Mouse (Mus musculus) spleen, adult 2 months (tissue): ENCODE measurements around the gene Pfn4. TPM values are rescaled to one million over a fixed set of nuclear protein-coding genes. Genes with fewer than 3 reads are reported as not detected.
A peak's percentile ranks its signal among the peaks of the same experiment; 100 is the strongest.

Experiments
- DNase-seq, 2 experiments: peaks; one replicate each; pipeline versions ENCODE4 v3.0.0 to v3.0.0-alpha.2; 2012 to 2021; ENCODE audit warnings: low spot score in 2 of 2, low read depth in 1 of 2
- H3K27ac ChIP-seq: fragments of 200-500 bp; 2 replicates; pipeline ENCODE4 v1.5.1; 2012; ENCODE audit warnings: low read length, inconsistent platforms; ENCODE audit not compliant: insufficient read depth
- H3K27me3 ChIP-seq: fragments of 200-500 bp; 2 replicates; pipeline ENCODE4 v1.6.1; 2012; ENCODE audit warnings: mild to moderate bottlenecking, moderate library complexity, low read length, inconsistent platforms; ENCODE audit not compliant: control insufficient read depth, insufficient read depth
- H3K36me3 ChIP-seq: fragments of 200-500 bp; 2 replicates; pipeline ENCODE4 v1.6.1; 2012; ENCODE audit warnings: mild to moderate bottlenecking, low read length, inconsistent platforms; ENCODE audit not compliant: control insufficient read depth, insufficient read depth
- H3K4me1 ChIP-seq: fragments of 200-500 bp; 2 replicates; pipeline ENCODE4 v1.6.1; 2011; ENCODE audit warnings: inconsistent platforms; ENCODE audit not compliant: control insufficient read depth, insufficient read depth, insufficient read length
- H3K4me3 ChIP-seq: fragments of 200-500 bp; 2 replicates; pipeline ENCODE4 v1.5.1; 2011; ENCODE audit warnings: mild to moderate bottlenecking, inconsistent platforms; ENCODE audit not compliant: insufficient read depth, insufficient read length; ENCODE audit errors: extremely low read depth
- CTCF ChIP-seq: fragments of 200-500 bp; IDR thresholded peaks from 2 replicates; pipeline ENCODE4 v1.5.1; 2011; ENCODE audit warnings: mild to moderate bottlenecking, inconsistent platforms; ENCODE audit not compliant: insufficient read depth, insufficient read length, insufficient replicate concordance; ENCODE audit errors: extremely low read depth
- POLR2A ChIP-seq: fragments of 200-500 bp; IDR thresholded peaks from 2 replicates; pipeline ENCODE4 v1.6.1; 2011; ENCODE audit warnings: low read depth, low read length, inconsistent platforms
- WGBS: fragments of 180-500 bp; shearing (Covaris S2); methylation state at CpG from one replicate; pipeline ENCODE4 v1.1.7; 2018; 5-methylcytosine and 5-hydroxymethylcytosine counted together
- polyA plus RNA-seq: library from polyadenylated mRNA; depleted of rRNA; stranded (reverse); fragments of >200 nt; gene quantifications from 2 replicates; pipeline ENCODE4 v1.2.3, GENCODE M21; 2012; rRNA removed

Pfn4 gene
- polyA plus RNA-seq, 1 experiment: 0.06 TPM

- TF ChIP-seq POLR2A (no peak), CTCF (no peak)
- Histone ChIP-seq H3K27me3 (no peaks in the 10 kb centered on the region), H3K27ac (peak overlapping the region; percentile 71), H3K4me1 (peaks cover 2% of the 10 kb centered on the region; the same call in 1 of the 2 replicates), H3K4me3 (peak overlapping the region; percentile 78), H3K36me3 (peaks cover 7% of the 10 kb centered on the region)
- DNase-seq: no peak
- WGBS: 8% methylated on average over 24 of the region's 24 CpGs
Observed at GRCm38 (mm10) chr12:4816680-4817360, 48.0 kb downstream of the Pfn4 start.

- no peaks in the 10 kb centered on the region for H3K27me3 ChIP-seq
- peaks cover 2% of the 10 kb centered on the region; the same call in 1 of the 2 replicates for H3K4me1 ChIP-seq
- H3K36me3 ChIP-seq: peaks cover 10% of the 10 kb centered on the region
- DNase-seq: peak; percentile 94 to 99
- no peak for TF ChIP-seq CTCF
- TF ChIP-seq POLR2A: peak; percentile 43
- H3K4me3 ChIP-seq: peak within 1 kb of the TSS; percentile 78
- under 1% methylated on average over 49 of the region's 49 CpGs for WGBS
- peak within 1 kb of the TSS; percentile 72 for H3K27ac ChIP-seq
Observed at GRCm38 (mm10) chr12:4817361-4818101, 48.7 kb downstream of the Pfn4 start, which contains the start of gene Sf3b6. Gene Sf3b6 (plus strand): TSS chr12:4817544.

DNA sequence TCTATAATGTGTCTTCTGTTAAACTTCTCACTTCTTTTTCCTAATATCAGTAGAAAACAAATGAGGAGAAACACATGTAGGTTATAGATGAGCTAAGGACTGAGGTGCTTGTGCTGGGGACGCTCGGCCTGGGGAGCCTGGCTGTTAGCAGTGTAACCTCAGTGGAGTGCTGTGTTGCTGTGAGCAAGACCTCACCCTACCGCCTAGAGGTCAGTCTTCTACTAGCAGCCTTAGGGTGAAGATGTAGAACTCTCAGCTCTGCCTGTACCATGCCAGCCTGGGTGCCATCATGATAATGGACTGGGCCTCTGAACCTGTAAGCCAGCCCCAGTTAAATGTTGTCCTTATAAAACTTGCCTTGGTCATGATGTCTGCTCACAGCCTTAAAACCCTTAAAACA is 58.4 kb downstream of the Pfn4 start:
- H3K27ac ChIP-seq: no peak overlapping the region
- no peak overlapping the region for H3K4me3 ChIP-seq
- TF ChIP-seq CTCF (no peak), POLR2A (no peak)
- no peaks in the 10 kb centered on the region for H3K4me1 ChIP-seq
- DNase-seq: no peak
- 95% methylated on average over 3 of the region's 3 CpGs for WGBS
- no peaks in the 10 kb centered on the region for H3K27me3 ChIP-seq
- H3K36me3 ChIP-seq: peaks cover 19% of the 10 kb centered on the region

Other genes with a start within 250 kb of the Pfn4 start
- gene Itsn2, start 176.4 kb upstream of the Pfn4 start, polyA plus RNA-seq: 33.6 and 38.9 TPM in 2 replicates
- not detected in 2 replicates for gene Gm3625, start 176.1 kb upstream of the Pfn4 start, polyA plus RNA-seq
- 0.04 and 0.07 TPM in 2 replicates for gene Fam228a, start 30.6 kb upstream of the Pfn4 start, polyA plus RNA-seq
- gene Fam228b, start 245 bp downstream of the Pfn4 start, polyA plus RNA-seq: 0.16 and 0.33 TPM in 2 replicates
- 33.8 and 40.8 TPM in 2 replicates for gene Sf3b6, start 48.5 kb downstream of the Pfn4 start, polyA plus RNA-seq
- 3.2 and 3.4 TPM in 2 replicates for gene Fkbp1b, start 72.6 kb downstream of the Pfn4 start, polyA plus RNA-seq
- gene Wdcp, start 74.3 kb downstream of the Pfn4 start, polyA plus RNA-seq: 4.8 and 5.5 TPM in 2 replicates
- 37.4 and 38.2 TPM in 2 replicates for gene Mfsd2b, start 105.3 kb downstream of the Pfn4 start, polyA plus RNA-seq
- 1.8 and 2.8 TPM in 2 replicates for gene Ubxn2a, start 138.7 kb downstream of the Pfn4 start, polyA plus RNA-seq
- gene Atad2b, start 148.3 kb downstream of the Pfn4 start, polyA plus RNA-seq: 17.3 and 19.8 TPM in 2 replicates